Mouse (Mus musculus) midbrain, embryonic 11.5 days (tissue): ENCODE data around the gene Il11. TPM values are rescaled to one million over a fixed set of nuclear protein-coding genes. Genes with fewer than 3 reads are reported as not detected.

Experiments
- ATAC-seq: fragments of 200-750 bp; cut with Nextera tagmentation; 2 replicates; pipeline ENCODE4 v1.8.0; 2017; ENCODE audit warnings: moderate TSS enrichment, moderate library complexity; ENCODE audit not compliant: low FRiP score
- DNase-seq: peaks from one replicate; pipeline ENCODE4 v3.0.0; 2015; ENCODE audit warnings: low spot score; ENCODE audit errors: missing footprints
- H3K27ac ChIP-seq: fragments of 300-500 bp; sonication (generic); 2 replicates; pipeline ENCODE4 v1.5.1; 2014; ENCODE audit warnings: low read depth, low read length
- H3K27me3 ChIP-seq: fragments of 300-500 bp; sonication (generic); 2 replicates; pipeline ENCODE4 v1.6.1; 2014; ENCODE audit warnings: mild to moderate bottlenecking, low read length, moderate library complexity, mixed read lengths; ENCODE audit not compliant: control insufficient read depth, insufficient read depth
- H3K36me3 ChIP-seq: fragments of 300-500 bp; sonication (generic); 2 replicates; pipeline ENCODE4 v1.6.1; 2014; ENCODE audit warnings: mild to moderate bottlenecking, low read length, moderate library complexity, mixed read lengths; ENCODE audit not compliant: control insufficient read depth, insufficient read depth
- H3K4me1 ChIP-seq: fragments of 300-500 bp; sonication (generic); 2 replicates; pipeline ENCODE4 v1.6.1; 2014; ENCODE audit warnings: low read length; ENCODE audit not compliant: control insufficient read depth, insufficient read depth
- H3K4me2 ChIP-seq: fragments of 300-500 bp; sonication (generic); 2 replicates; pipeline ENCODE4 v1.6.1; 2014; ENCODE audit warnings: mild to moderate bottlenecking, moderate library complexity
- H3K4me3 ChIP-seq: fragments of 300-500 bp; sonication (generic); 2 replicates; pipeline ENCODE4 v1.5.1; 2014; ENCODE audit warnings: low read depth, low read length
- H3K9ac ChIP-seq: fragments of 300-500 bp; sonication (generic); 2 replicates; pipeline ENCODE4 v1.6.1; 2014; ENCODE audit warnings: low read length
- H3K9me3 ChIP-seq: fragments of 300-500 bp; sonication (generic); 2 replicates; pipeline ENCODE4 v1.6.1; 2016; ENCODE audit warnings: low read length; ENCODE audit not compliant: control insufficient read depth
- WGBS: fragments of 180-500 bp; shearing (Covaris S2); extraction: QIAGEN DNeasy Blood & Tissue Kit; methylation state at CpG from one replicate; pipeline ENCODE4 v1.1.7; 2014; 5-methylcytosine and 5-hydroxymethylcytosine counted together
- polyA plus RNA-seq: library from polyadenylated mRNA; unstranded; fragments of >200 nt; fragmentation: Nextera tagmentation; extraction: Ambion mirVana; gene quantifications from 2 replicates; pipeline ENCODE4 v1.2.1, GENCODE M21; 2014

Gene Il11
- polyA plus RNA-seq, 1 experiment from 2014 or later: 0.07 TPM

GRCm38 (mm10) chr7:4741672-4742481 lies 40.8 kb downstream of the Il11 start:
- Histone ChIP-seq H3K4me2 (peak overlapping the region; percentile 59), H3K9me3 (no peaks in the 10 kb centered on the region), H3K27me3 (no peaks in the 10 kb centered on the region), H3K36me3 (no peaks in the 10 kb centered on the region), H3K4me3 (peak overlapping the region; percentile 58; the same call in 1 of the 2 replicates), H3K4me1 (peaks cover 19% of the 10 kb centered on the region), H3K27ac (0 out of 2 replicates have a peak overlapping the region, but pooled peaks have one; percentile 26), H3K9ac (peak overlapping the region; percentile 84)
- ATAC-seq (no peak), DNase-seq (no peak)
- 80% methylated on average over 21 of the region's 21 CpGs for WGBS

GRCm38 (mm10) chr7:4741151-4741550 lies 41.5 kb downstream of the Il11 start:
- no peaks in the 10 kb centered on the region for H3K9me3 ChIP-seq
- peak overlapping the region; percentile 55; the same call in 1 of the 2 replicates for H3K27ac ChIP-seq
- peaks cover 19% of the 10 kb centered on the region for H3K4me1 ChIP-seq
- peak overlapping the region; percentile 84 for H3K9ac ChIP-seq
- WGBS: 6% methylated on average over 4 of the region's 4 CpGs
- peak overlapping the region; percentile 59 for H3K4me2 ChIP-seq
- H3K36me3 ChIP-seq: no peaks in the 10 kb centered on the region
- ATAC-seq (no peak), DNase-seq (no peak)
- peak overlapping the region; percentile 58 for H3K4me3 ChIP-seq
- H3K27me3 ChIP-seq: no peaks in the 10 kb centered on the region

- Histone ChIP-seq H3K9ac (peak overlapping the region; percentile 84), H3K27me3 (no peaks in the 10 kb centered on the region), H3K27ac (peak overlapping the region; percentile 55), H3K4me3 (peak overlapping the region; percentile 58), H3K4me1 (peaks cover 19% of the 10 kb centered on the region), H3K4me2 (peak overlapping the region; percentile 59), H3K36me3 (no peaks in the 10 kb centered on the region), H3K9me3 (no peaks in the 10 kb centered on the region)
- ATAC-seq (no peak; the same call in 1 of the 2 replicates), DNase-seq (no peak)
- under 1% methylated on average over 14 of the region's 14 CpGs for WGBS
These were observed 42.3 kb downstream of the Il11 start for GRCm38 (mm10) chr7:4740309-4740727.

GRCm38 (mm10) chr7:4739544-4740275 lies 42.9 kb downstream of the Il11 start, which contains the start of gene Kmt5c:
Kmt5c (plus strand) TSS chr7:4740115.
- peak within 1 kb of the TSS; percentile 59 for H3K4me2 ChIP-seq
- peak within 1 kb of the TSS; percentile 73 for H3K27ac ChIP-seq
- H3K4me1 ChIP-seq: peaks cover 19% of the 10 kb centered on the region
- peak; percentile 97 for ATAC-seq
- peak; percentile 99 for DNase-seq
- no peaks in the 10 kb centered on the region for H3K36me3 ChIP-seq
- WGBS: under 1% methylated on average over 43 of the region's 44 CpGs
- no peaks in the 10 kb centered on the region for H3K27me3 ChIP-seq
- H3K9ac ChIP-seq: peak within 1 kb of the TSS; percentile 84
- peak within 1 kb of the TSS; percentile 58 for H3K4me3 ChIP-seq
- no peaks in the 10 kb centered on the region for H3K9me3 ChIP-seq

GRCm38 (mm10) chr7:4739041-4739543 lies 43.6 kb downstream of the Il11 start:
- H3K4me3 ChIP-seq: peak overlapping the region; percentile 26
- no peaks in the 10 kb centered on the region for H3K27me3 ChIP-seq
- no peaks in the 10 kb centered on the region for H3K36me3 ChIP-seq
- DNase-seq: peak; percentile 92
- peak overlapping the region; percentile 59 for H3K4me2 ChIP-seq
- H3K4me1 ChIP-seq: peaks cover 19% of the 10 kb centered on the region
- no peaks in the 10 kb centered on the region for H3K9me3 ChIP-seq
- peak overlapping the region; percentile 73 for H3K27ac ChIP-seq
- peak overlapping the region; percentile 54 for H3K9ac ChIP-seq
- 45% methylated on average over 10 of the region's 10 CpGs for WGBS
- no peak for ATAC-seq

- H3K27ac ChIP-seq: no peak overlapping the region
- H3K9ac ChIP-seq: no peak overlapping the region
- H3K4me3 ChIP-seq: no peak overlapping the region
- ATAC-seq: no peak
- H3K9me3 ChIP-seq: no peaks in the 10 kb centered on the region
- no peaks in the 10 kb centered on the region for H3K36me3 ChIP-seq
- no peaks in the 10 kb centered on the region for H3K27me3 ChIP-seq
- H3K4me1 ChIP-seq: no peaks in the 10 kb centered on the region
- WGBS: 71% methylated on average over 6 of the region's 6 CpGs
- no peak overlapping the region for H3K4me2 ChIP-seq
- DNase-seq: no peak
These were observed 49.7 kb downstream of the Il11 start for GRCm38 (mm10) chr7:4732968-4733392.

- Histone ChIP-seq H3K27me3 (no peaks in the 10 kb centered on the region), H3K4me2 (no peak overlapping the region), H3K4me3 (no peak overlapping the region), H3K27ac (no peak overlapping the region), H3K4me1 (no peaks in the 10 kb centered on the region), H3K9ac (no peak overlapping the region), H3K9me3 (no peaks in the 10 kb centered on the region), H3K36me3 (no peaks in the 10 kb centered on the region)
- 83% methylated on average over 5 of the region's 5 CpGs for WGBS
- DNase-seq (no peak), ATAC-seq (no peak)
These were observed 51.6 kb downstream of the Il11 start for GRCm38 (mm10) chr7:4731090-4731489.

GRCm38 (mm10) chr7:4725169-4725568 lies 57.5 kb downstream of the Il11 start, which contains the start of gene Tmem150b:
Tmem150b (minus strand) TSS chr7:4725249.
- Histone ChIP-seq H3K4me3 (no peak within 1 kb of the TSS), H3K9me3 (no peaks in the 10 kb centered on the region), H3K36me3 (no peaks in the 10 kb centered on the region), H3K4me1 (no peaks in the 10 kb centered on the region), H3K27ac (no peak within 1 kb of the TSS), H3K9ac (no peak within 1 kb of the TSS), H3K27me3 (no peaks in the 10 kb centered on the region), H3K4me2 (no peak within 1 kb of the TSS)
- no peak for ATAC-seq
- DNase-seq: no peak
- WGBS: 83% methylated on average over 7 of the region's 7 CpGs
